Mouse (Mus musculus): ENCODE measurements around the gene Mrgprg. TPM values are rescaled to one million over a fixed set of nuclear protein-coding genes. Genes with fewer than 3 reads are reported as not detected.
A peak's percentile ranks its signal among the peaks of the same experiment; 100 is the strongest.

Mrgprg gene
- polyA plus RNA-seq, 1 experiment from 2014 or later: not detected

GRCm38 (mm10) chr7:143723841-143724240, 43.0 kb downstream of the Mrgprg start:
- ATAC-seq: peak; percentile 96
- H3K4me2 ChIP-seq (replicated peaks; ENCODE audit: low read depth): peak overlapping the region; percentile 60
- no peaks in the 10 kb centered on the region; the same call in 1 of the 2 replicates for H3K4me1 ChIP-seq (replicated peaks; ENCODE audit: control insufficient read depth, insufficient read depth, low read length)
- peak overlapping the region; percentile 26; the same call in 1 of the 2 replicates for H3K9ac ChIP-seq (ENCODE audit: low read depth, low read length)
- H3K36me3 ChIP-seq (ENCODE audit: control insufficient read depth, insufficient read depth): no peaks in the 10 kb centered on the region
- no peaks in the 10 kb centered on the region for H3K9me3 ChIP-seq (ENCODE audit: control insufficient read depth)
- H3K27ac ChIP-seq (ENCODE audit: low read depth, low read length): peak overlapping the region; percentile 76
- peak overlapping the region; percentile 30; the same call in 1 of the 2 replicates for H3K4me3 ChIP-seq (ENCODE audit: low read depth, low read length)
- H3K27me3 ChIP-seq (replicated peaks; ENCODE audit: control insufficient read depth, insufficient read depth, low read length): no peaks in the 10 kb centered on the region
- 36% methylated on average over 4 of the region's 4 CpGs for WGBS
- no peak for TF ChIP-seq CTCF (IDR thresholded peaks at IDR 0.05; ENCODE audit: low read depth)

GRCm38 (mm10) chr7:143722646-143723045, 44.1 kb downstream of the Mrgprg start:
- no peak for ATAC-seq
- no peak for TF ChIP-seq CTCF (IDR thresholded peaks at IDR 0.05; ENCODE audit: low read depth)
- H3K27me3 ChIP-seq (replicated peaks; ENCODE audit: control insufficient read depth, insufficient read depth, low read length): no peaks in the 10 kb centered on the region
- no peak overlapping the region for H3K9ac ChIP-seq (ENCODE audit: low read depth, low read length)
- H3K4me2 ChIP-seq (replicated peaks; ENCODE audit: low read depth): no peak overlapping the region
- H3K27ac ChIP-seq (ENCODE audit: low read depth, low read length): no peak overlapping the region
- peaks cover 2% of the 10 kb centered on the region; the same call in 1 of the 2 replicates for H3K4me1 ChIP-seq (replicated peaks; ENCODE audit: control insufficient read depth, insufficient read depth, low read length)
- no peaks in the 10 kb centered on the region for H3K9me3 ChIP-seq (ENCODE audit: control insufficient read depth)
- H3K36me3 ChIP-seq (ENCODE audit: control insufficient read depth, insufficient read depth): no peaks in the 10 kb centered on the region
- WGBS: 89% methylated on average over 5 of the region's 5 CpGs
- H3K4me3 ChIP-seq (ENCODE audit: low read depth, low read length): no peak overlapping the region

GRCm38 (mm10) chr7:143717811-143718210, 49.0 kb downstream of the Mrgprg start:
- H3K36me3 ChIP-seq (ENCODE audit: control insufficient read depth, insufficient read depth): no peaks in the 10 kb centered on the region; the same call in 1 of the 2 replicates
- H3K4me2 ChIP-seq (replicated peaks; ENCODE audit: low read depth): no peak overlapping the region
- H3K27me3 ChIP-seq (replicated peaks; ENCODE audit: control insufficient read depth, insufficient read depth, low read length): no peaks in the 10 kb centered on the region
- 80% methylated on average over 1 of the region's 1 CpGs for WGBS
- H3K27ac ChIP-seq (ENCODE audit: low read depth, low read length): no peak overlapping the region
- no peaks in the 10 kb centered on the region for H3K9me3 ChIP-seq (ENCODE audit: control insufficient read depth)
- no peak overlapping the region for H3K4me3 ChIP-seq (ENCODE audit: low read depth, low read length)
- 0 out of 2 replicates have a peak, but pooled peaks cover 2% of the 10 kb centered on the region for H3K4me1 ChIP-seq (replicated peaks; ENCODE audit: control insufficient read depth, insufficient read depth, low read length)
- H3K9ac ChIP-seq (ENCODE audit: low read depth, low read length): no peak overlapping the region
- no peak for TF ChIP-seq CTCF (IDR thresholded peaks at IDR 0.05; ENCODE audit: low read depth)
- ATAC-seq: no peak

Small RNA genes within 50 kb of the gene (microRNA-seq; reads per million reads assigned to microRNA genes)
- gene Gm22064: not detected

Other genes starting within 250 kb of the Mrgprg start
- gene Nap1l4, start 217.9 kb downstream of the Mrgprg start, polyA plus RNA-seq (2015; fragmentation: Nextera tagmentation; extraction: Ambion mirVana): 79.9 and 85.0 TPM in 2 replicates
- 19.3 and 21.1 TPM in 2 replicates for gene Cars, start 166.9 kb downstream of the Mrgprg start, polyA plus RNA-seq (2015; fragmentation: Nextera tagmentation; extraction: Ambion mirVana)
- 0.27 TPM in 2 replicates for gene Tnfrsf26, start 138.3 kb downstream of the Mrgprg start, polyA plus RNA-seq (2015; fragmentation: Nextera tagmentation; extraction: Ambion mirVana)
- gene Tnfrsf22, start 117.3 kb downstream of the Mrgprg start, polyA plus RNA-seq (2015; fragmentation: Nextera tagmentation; extraction: Ambion mirVana): 2.7 and 3.1 TPM in 2 replicates
- 5.1 and 6.3 TPM in 2 replicates for gene Tnfrsf23, start 81.1 kb downstream of the Mrgprg start, polyA plus RNA-seq (2015; fragmentation: Nextera tagmentation; extraction: Ambion mirVana)
- gene Osbpl5, start 10.0 kb downstream of the Mrgprg start, polyA plus RNA-seq (2015; fragmentation: Nextera tagmentation; extraction: Ambion mirVana): 11.3 and 13.1 TPM in 2 replicates
- 1.0 and 1.5 TPM in 2 replicates for gene Mrgpre, start 17.5 kb upstream of the Mrgprg start, polyA plus RNA-seq (2015; fragmentation: Nextera tagmentation; extraction: Ambion mirVana)
- 24.8 and 26.4 TPM in 2 replicates for gene Nadsyn1, start 55.9 kb upstream of the Mrgprg start, polyA plus RNA-seq (2015; fragmentation: Nextera tagmentation; extraction: Ambion mirVana)
- 30.4 and 31.2 TPM in 2 replicates for gene Dhcr7, start 56.2 kb upstream of the Mrgprg start, polyA plus RNA-seq (2015; fragmentation: Nextera tagmentation; extraction: Ambion mirVana)
- gene Gm498, start 99.8 kb upstream of the Mrgprg start, polyA plus RNA-seq (2015; fragmentation: Nextera tagmentation; extraction: Ambion mirVana): not detected in 2 replicates
- 0.68 and 0.74 TPM in 2 replicates for gene Shank2, start 234.9 kb upstream of the Mrgprg start, polyA plus RNA-seq (2015; fragmentation: Nextera tagmentation; extraction: Ambion mirVana)